Mouse (Mus musculus): ENCODE results near the gene Drap1. TPM values are rescaled to one million over a fixed set of nuclear protein-coding genes. Genes with fewer than 3 reads are reported as not detected.
A peak's percentile ranks its signal among the peaks of the same experiment; 100 is the strongest.

Drap1 gene
- polyA plus RNA-seq, 1 experiment from 2014 or later = 198 TPM

DNA sequence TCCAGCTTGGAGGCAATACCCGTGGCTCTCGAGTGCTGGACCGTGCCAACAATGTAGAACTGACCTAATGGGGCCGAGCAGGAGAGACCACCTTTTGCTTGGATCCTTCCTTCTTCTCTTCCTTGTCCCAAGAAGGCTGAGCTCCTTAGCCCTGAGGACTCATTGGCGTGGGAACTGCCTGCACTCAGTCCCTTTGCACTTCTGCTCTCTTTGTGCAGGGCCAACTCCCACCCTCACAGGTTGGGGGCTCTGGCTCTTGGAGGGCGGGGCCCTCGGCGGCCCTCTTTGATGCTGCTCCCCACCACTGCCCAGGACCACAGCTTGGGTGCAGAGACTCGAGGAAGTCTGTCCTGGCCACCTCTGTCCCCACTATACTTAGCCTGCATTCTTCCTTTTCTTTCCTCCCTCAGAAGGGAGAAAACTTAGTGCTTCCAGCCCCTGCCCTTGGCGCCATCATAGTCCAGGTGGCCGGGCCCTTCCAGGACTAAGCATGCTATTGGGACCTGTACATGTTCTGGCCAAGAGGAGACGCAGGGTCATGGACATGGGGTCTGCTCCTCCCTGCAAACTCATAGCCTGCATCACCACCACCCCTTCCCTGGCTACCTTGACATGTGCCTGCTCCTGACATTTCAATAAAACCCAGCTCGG lies 2.0 kb upstream of the Drap1 start:
- Histone ChIP-seq H3K27me3 (replicated peaks) (no peaks in the 10 kb centered on the region), H3K27ac (no peak overlapping the region), H3K9ac (no peak overlapping the region), H3K9me3 (no peaks in the 10 kb centered on the region), H3K4me2 (replicated peaks) (peak overlapping the region; percentile 64), H3K36me3 (peaks cover 11% of the 10 kb centered on the region), H3K4me1 (replicated peaks) (peaks cover 28% of the 10 kb centered on the region), H3K4me3 (replicated peaks) (peak overlapping the region; percentile 83; the same call in 1 of the 2 replicates)
- no peak for ATAC-seq
- 92% methylated on average over 13 of the region's 13 CpGs for WGBS

DNA sequence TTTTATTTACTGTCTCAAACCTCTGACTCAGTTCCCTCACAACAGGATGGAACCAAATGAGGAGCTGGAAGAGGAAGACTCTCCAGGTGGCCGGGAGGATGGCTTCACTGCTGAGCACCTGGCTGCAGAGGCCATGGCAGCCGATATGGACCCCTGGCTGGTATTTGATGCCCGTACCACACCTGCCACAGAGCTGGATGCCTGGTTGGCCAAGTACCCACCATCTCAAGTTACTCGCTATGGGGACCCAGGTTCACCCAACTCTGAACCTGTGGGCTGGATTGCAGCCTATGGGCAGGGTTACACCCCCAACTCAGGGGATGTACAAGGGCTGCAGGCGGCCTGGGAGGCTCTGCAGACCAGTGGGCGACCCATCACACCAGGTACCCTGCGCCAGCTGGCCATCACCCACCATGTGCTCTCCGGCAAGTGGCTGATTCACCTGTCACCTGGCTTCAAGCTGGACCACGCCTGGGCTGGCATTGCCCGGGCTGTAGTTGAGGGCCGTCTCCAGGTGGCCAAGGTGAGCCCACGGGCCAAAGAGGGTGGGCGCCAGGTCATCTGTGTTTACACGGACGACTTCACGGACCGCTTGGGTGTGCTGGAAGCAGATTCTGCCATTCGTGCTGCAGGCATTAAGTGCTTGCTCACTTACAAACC lies 1.3 kb upstream of the Drap1 start:
- WGBS = 79% methylated on average over 18 of the region's 18 CpGs
- Histone ChIP-seq H3K4me3 (replicated peaks) (peak overlapping the region; percentile 83), H3K36me3 (peaks cover 11% of the 10 kb centered on the region), H3K4me2 (replicated peaks) (peak overlapping the region; percentile 64), H3K9ac (peak overlapping the region; percentile 90), H3K27me3 (replicated peaks) (no peaks in the 10 kb centered on the region), H3K4me1 (replicated peaks) (peaks cover 28% of the 10 kb centered on the region), H3K9me3 (no peaks in the 10 kb centered on the region), H3K27ac (no peak overlapping the region)
- ATAC-seq = no peak

GRCm38 (mm10) chr19:5424092-5424781 lies 542 bp downstream of the Drap1 start:
- peak; percentile 80 for ATAC-seq
- Histone ChIP-seq H3K4me3 (replicated peaks) (peak overlapping the region; percentile 83), H3K9me3 (no peaks in the 10 kb centered on the region), H3K27ac (peak overlapping the region; percentile 94), H3K9ac (peak overlapping the region; percentile 85), H3K27me3 (replicated peaks) (no peaks in the 10 kb centered on the region), H3K4me2 (replicated peaks) (peak overlapping the region; percentile 92), H3K36me3 (peaks cover 17% of the 10 kb centered on the region), H3K4me1 (replicated peaks) (peaks cover 28% of the 10 kb centered on the region)
- 2% methylated on average over 45 of the region's 48 CpGs for WGBS

- 65% methylated on average over 12 of the region's 12 CpGs for WGBS
- Histone ChIP-seq H3K9me3 (no peaks in the 10 kb centered on the region), H3K4me1 (replicated peaks) (peaks cover 28% of the 10 kb centered on the region), H3K27ac (no peak overlapping the region), H3K27me3 (replicated peaks) (no peaks in the 10 kb centered on the region), H3K4me2 (replicated peaks) (peak overlapping the region; percentile 92), H3K4me3 (replicated peaks) (peak overlapping the region; percentile 83), H3K36me3 (peaks cover 17% of the 10 kb centered on the region), H3K9ac (peak overlapping the region; percentile 85)
- ATAC-seq = no peak
Measured at GRCm38 (mm10) chr19:5423561-5423960, 1.2 kb downstream of the Drap1 start.

- H3K4me1 ChIP-seq (replicated peaks) = peaks cover 27% of the 10 kb centered on the region
- ATAC-seq = no peak
- no peak overlapping the region for H3K27ac ChIP-seq
- peaks cover 17% of the 10 kb centered on the region for H3K36me3 ChIP-seq
- H3K4me2 ChIP-seq (replicated peaks) = peak overlapping the region; percentile 92; the same call in 1 of the 2 replicates
- H3K4me3 ChIP-seq (replicated peaks) = 0 out of 2 replicates have a peak overlapping the region, but pooled peaks have one; percentile 83
- 87% methylated on average over 9 of the region's 9 CpGs for WGBS
- H3K9me3 ChIP-seq = no peaks in the 10 kb centered on the region
- no peaks in the 10 kb centered on the region for H3K27me3 ChIP-seq (replicated peaks)
- peak overlapping the region; percentile 85; the same call in 1 of the 2 replicates for H3K9ac ChIP-seq
Measured at GRCm38 (mm10) chr19:5422895-5423443, 1.8 kb downstream of the Drap1 start.

GRCm38 (mm10) chr19:5422267-5422666 lies 2.5 kb downstream of the Drap1 start:
- no peak for ATAC-seq
- no peak overlapping the region for H3K9ac ChIP-seq
- no peaks in the 10 kb centered on the region for H3K9me3 ChIP-seq
- H3K4me2 ChIP-seq (replicated peaks) = no peak overlapping the region
- H3K4me3 ChIP-seq (replicated peaks) = no peak overlapping the region
- H3K36me3 ChIP-seq = peaks cover 17% of the 10 kb centered on the region
- H3K27me3 ChIP-seq (replicated peaks) = no peaks in the 10 kb centered on the region
- H3K27ac ChIP-seq = no peak overlapping the region
- H3K4me1 ChIP-seq (replicated peaks) = peaks cover 25% of the 10 kb centered on the region
- 87% methylated on average over 10 of the region's 10 CpGs for WGBS

GRCm38 (mm10) chr19:5421784-5422183 lies 3.0 kb downstream of the Drap1 start:
- Histone ChIP-seq H3K9me3 (no peaks in the 10 kb centered on the region), H3K4me1 (replicated peaks) (peaks cover 20% of the 10 kb centered on the region), H3K27me3 (replicated peaks) (no peaks in the 10 kb centered on the region), H3K4me3 (replicated peaks) (no peak overlapping the region), H3K27ac (no peak overlapping the region), H3K4me2 (replicated peaks) (no peak overlapping the region), H3K36me3 (peaks cover 12% of the 10 kb centered on the region), H3K9ac (no peak overlapping the region)
- no peak for ATAC-seq
- 87% methylated on average over 5 of the region's 5 CpGs for WGBS

DNA sequence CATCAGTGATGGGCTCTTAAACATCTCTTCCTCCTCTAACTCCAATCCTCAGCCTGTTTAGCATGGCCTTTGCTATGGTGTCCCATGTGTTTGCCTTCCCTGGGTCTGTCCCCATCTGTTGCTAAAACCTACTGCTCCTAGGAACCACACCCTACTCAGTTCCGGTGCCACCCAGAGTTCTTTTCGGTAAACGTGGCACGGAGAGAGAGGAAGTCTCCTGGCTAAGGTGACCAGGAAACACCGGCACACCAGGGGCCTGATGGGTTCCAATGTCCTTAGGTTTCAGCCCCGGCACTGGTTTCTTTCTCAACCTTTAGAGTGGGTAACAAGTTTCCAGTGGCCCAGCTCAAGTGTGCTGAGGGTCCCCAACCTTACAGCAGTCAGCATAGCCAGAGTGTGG lies 4.2 kb downstream of the Drap1 start:
- Histone ChIP-seq H3K27ac (no peak overlapping the region), H3K9me3 (no peaks in the 10 kb centered on the region), H3K4me1 (replicated peaks) (peaks cover 9% of the 10 kb centered on the region), H3K36me3 (peaks cover 8% of the 10 kb centered on the region; the same call in 1 of the 2 replicates), H3K9ac (no peak overlapping the region), H3K4me2 (replicated peaks) (no peak overlapping the region), H3K4me3 (replicated peaks) (no peak overlapping the region), H3K27me3 (replicated peaks) (no peaks in the 10 kb centered on the region)
- ATAC-seq = no peak
- WGBS = 88% methylated on average over 6 of the region's 6 CpGs

DNA sequence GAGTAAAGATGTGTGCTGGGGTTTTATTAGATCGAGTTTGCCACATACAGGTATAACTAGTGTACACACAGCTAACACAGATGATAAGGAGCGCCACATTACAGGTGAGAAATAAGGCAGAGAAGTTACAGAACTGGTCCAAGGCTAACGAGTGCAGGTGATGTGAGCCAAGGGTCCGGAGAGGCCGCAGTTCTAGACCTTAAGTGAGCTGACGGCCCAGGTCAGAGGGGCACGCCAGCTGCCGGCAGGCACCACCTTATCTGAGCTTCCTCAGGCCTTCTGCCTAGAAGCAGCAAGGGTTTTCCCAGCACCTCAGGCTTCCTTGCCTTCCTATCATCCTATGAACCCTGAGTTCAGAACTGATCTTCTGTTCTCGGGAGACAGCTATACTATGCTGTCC lies 5.1 kb downstream of the Drap1 start:
- no peak for ATAC-seq
- WGBS = 90% methylated on average over 9 of the region's 9 CpGs
- H3K36me3 ChIP-seq = peaks cover 8% of the 10 kb centered on the region; the same call in 1 of the 2 replicates

GRCm38 (mm10) chr19:5418750-5419466 lies 5.9 kb downstream of the Drap1 start:
- H3K36me3 ChIP-seq = peaks cover 8% of the 10 kb centered on the region; the same call in 1 of the 2 replicates

More for the DNA sequence above, 5.1 kb downstream of the Drap1 start:
- no peaks in the 10 kb centered on the region for H3K9me3 ChIP-seq
- H3K4me1 ChIP-seq (replicated peaks) = peaks cover 9% of the 10 kb centered on the region
- no peak overlapping the region for H3K4me3 ChIP-seq (replicated peaks)
- H3K27ac ChIP-seq = no peak overlapping the region
- no peaks in the 10 kb centered on the region for H3K27me3 ChIP-seq (replicated peaks)
- H3K9ac ChIP-seq = no peak overlapping the region
- H3K4me2 ChIP-seq (replicated peaks) = no peak overlapping the region

DNA sequence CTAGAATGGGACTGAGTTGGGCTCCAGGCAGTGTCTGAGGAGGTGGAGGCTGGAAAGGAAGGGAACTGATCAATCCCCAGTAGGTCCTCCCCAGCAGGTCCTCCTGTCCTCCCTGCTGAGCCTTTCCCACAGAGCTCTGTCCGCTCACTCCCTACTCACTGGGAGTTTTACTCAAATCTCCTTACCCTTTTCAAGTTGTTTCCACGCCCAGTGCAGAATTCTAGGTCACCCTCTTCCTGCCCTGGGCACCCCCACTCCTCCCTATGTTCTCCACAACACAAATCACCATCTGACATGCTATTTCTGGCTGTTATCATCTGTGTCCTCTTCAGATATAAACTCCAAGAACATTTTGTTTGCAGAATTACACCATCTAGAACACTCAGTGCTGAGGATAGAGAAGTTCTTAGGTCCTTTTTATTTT lies 10.2 kb downstream of the Drap1 start:
- Histone ChIP-seq H3K4me1 (replicated peaks) (no peaks in the 10 kb centered on the region), H3K9me3 (no peaks in the 10 kb centered on the region), H3K4me3 (replicated peaks) (no peak overlapping the region), H3K36me3 (no peaks in the 10 kb centered on the region), H3K27ac (no peak overlapping the region), H3K4me2 (replicated peaks) (no peak overlapping the region), H3K27me3 (replicated peaks) (no peaks in the 10 kb centered on the region), H3K9ac (no peak overlapping the region)
- ATAC-seq = no peak
- 68% methylated on average over 2 of the region's 2 CpGs for WGBS

More at GRCm38 (mm10) chr19:5418750-5419466, 5.9 kb downstream of the Drap1 start:
- no peak overlapping the region for H3K4me2 ChIP-seq (replicated peaks)
- H3K4me1 ChIP-seq (replicated peaks) = peaks cover 7% of the 10 kb centered on the region
- no peak overlapping the region for H3K27ac ChIP-seq
- no peak overlapping the region for H3K9ac ChIP-seq
- H3K4me3 ChIP-seq (replicated peaks) = no peak overlapping the region
- no peak for ATAC-seq
- 94% methylated on average over 8 of the region's 8 CpGs for WGBS
- no peaks in the 10 kb centered on the region for H3K9me3 ChIP-seq
- no peaks in the 10 kb centered on the region for H3K27me3 ChIP-seq (replicated peaks)
